Mouse (Mus musculus) CH12.LX (cell line): ENCODE results near the gene Fcrl1. TPM values are rescaled to one million over a fixed set of nuclear protein-coding genes. Genes with fewer than 3 reads are reported as not detected.

Experiments used
- DNase-seq: peaks from one replicate; pipeline ENCODE4 v3.0.0-alpha.2; 2013; ENCODE audit errors: extremely low read depth
- H3K27ac ChIP-seq: 2 replicates; pipeline ENCODE4 v1.5.1; 2012; ENCODE audit warnings: low read depth, mild to moderate bottlenecking, control low read depth, moderate library complexity; ENCODE audit not compliant: insufficient read depth
- H3K27me3 ChIP-seq: replicated peaks from 2 replicates; pipeline ENCODE3; 2012; ENCODE audit warnings: inconsistent platforms
- H3K36me3 ChIP-seq, 2 experiments: replicated peaks in 1 of 2; 2 replicates each; pipeline versions ENCODE3 to v1.6.1; 2012; ENCODE audit warnings: inconsistent platforms in 1 of 2, low read length in 1 of 2, mild to moderate bottlenecking in 1 of 2, mixed read lengths in 1 of 2, moderate library complexity in 1 of 2; ENCODE audit not compliant: control insufficient read depth in 1 of 2, insufficient read depth in 1 of 2
- H3K4me1 ChIP-seq, 2 experiments: 2 replicates each; pipeline ENCODE4 v1.6.1; 2012; ENCODE audit warnings: inconsistent platforms in 1 of 2, moderate library complexity in 1 of 2; ENCODE audit not compliant: insufficient read depth in 2 of 2, control insufficient read depth in 1 of 2
- H3K4me2 ChIP-seq: 2 replicates; pipeline ENCODE4 v1.6.1; 2012; ENCODE audit warnings: low read depth, mild to moderate bottlenecking, control low read depth; ENCODE audit not compliant: poor library complexity, insufficient read depth, severe bottlenecking
- H3K4me3 ChIP-seq, 3 experiments: fragments of 150-350 bp in 1 of 3; sonication (generic) in 1 of 3; replicated peaks in 1 of 3; 2 replicates each; pipeline versions ENCODE3 to v1.5.1; 2011 to 2012; ENCODE audit warnings: low read depth in 2 of 3, low read length in 2 of 3, mild to moderate bottlenecking in 2 of 3, moderate library complexity in 2 of 3, control low read depth in 1 of 3, improper control_type of control experiment in 1 of 3, inconsistent platforms in 1 of 3, mixed read lengths in 1 of 3; ENCODE audit not compliant: poor library complexity in 1 of 3
- H3K79me2 ChIP-seq: replicated peaks from 2 replicates; pipeline ENCODE4 v1.6.1; 2012; ENCODE audit warnings: mild to moderate bottlenecking, moderate library complexity; ENCODE audit not compliant: control insufficient read depth, poor library complexity, insufficient read depth, severe bottlenecking; ENCODE audit errors: extremely low read depth
- H3K9ac ChIP-seq: 2 replicates; pipeline ENCODE4 v1.6.1; 2012; ENCODE audit warnings: low read depth, mild to moderate bottlenecking, control low read depth, moderate library complexity; ENCODE audit not compliant: insufficient read depth
- H3K9me3 ChIP-seq: replicated peaks from 2 replicates; pipeline ENCODE3; 2012; ENCODE audit warnings: low read length, inconsistent platforms, mixed read lengths
- BHLHE40 ChIP-seq: IDR thresholded peaks from 2 replicates; pipeline ENCODE4 v1.6.1; 2011; ENCODE audit warnings: mild to moderate bottlenecking, low read depth, low read length, improper control_type of control experiment
- CHD1 ChIP-seq: IDR thresholded peaks from 2 replicates; pipeline ENCODE4 v1.6.1; 2012; ENCODE audit warnings: low read depth, low read length, improper control_type of control experiment, inconsistent platforms
- CHD2 ChIP-seq: IDR thresholded peaks from 2 replicates; pipeline ENCODE4 v1.6.1; 2011; ENCODE audit warnings: low read length, improper control_type of control experiment
- CTCF ChIP-seq, 2 experiments: IDR thresholded peaks in 1 of 2; conservative IDR thresholded peaks in 1 of 2; 2 replicates each; pipeline ENCODE4 v1.5.1; 2011 to 2012; ENCODE audit warnings: low read depth in 2 of 2, low read length in 2 of 2, improper control_type of control experiment in 1 of 2, inconsistent platforms in 1 of 2, mild to moderate bottlenecking in 1 of 2, moderate library complexity in 1 of 2
- E2F4 ChIP-seq: IDR thresholded peaks from 2 replicates; pipeline ENCODE4 v1.6.1; 2011; ENCODE audit warnings: low read depth, low read length, improper control_type of control experiment; ENCODE audit not compliant: insufficient replicate concordance
- ELF1 ChIP-seq: IDR thresholded peaks from 2 replicates; pipeline ENCODE4 v1.6.1; 2014; ENCODE audit warnings: low read depth, mild to moderate bottlenecking, inconsistent platforms, low read length, improper control_type of control experiment
- EP300 ChIP-seq: IDR thresholded peaks from 2 replicates; pipeline ENCODE4 v1.6.1; 2011; ENCODE audit warnings: low read length, improper control_type of control experiment
- ETS1 ChIP-seq: conservative IDR thresholded peaks from 2 replicates; pipeline ENCODE4 v1.6.1; 2012; ENCODE audit warnings: low read depth, mild to moderate bottlenecking, inconsistent platforms, low read length, improper control_type of control experiment, moderate library complexity
- GABPA ChIP-seq: IDR thresholded peaks from 2 replicates; pipeline ENCODE4 v1.6.1; 2012; ENCODE audit warnings: low read depth, low read length, improper control_type of control experiment, inconsistent platforms; ENCODE audit not compliant: insufficient replicate concordance
- HCFC1 ChIP-seq: IDR thresholded peaks from 2 replicates; pipeline ENCODE4 v1.6.1; 2012; ENCODE audit warnings: low read depth, mild to moderate bottlenecking, inconsistent platforms, low read length, improper control_type of control experiment
- IRF4 ChIP-seq: IDR thresholded peaks from 2 replicates; pipeline ENCODE4 v1.6.1; 2014; ENCODE audit warnings: low read depth, mild to moderate bottlenecking, inconsistent platforms, low read length, improper control_type of control experiment
- JUN ChIP-seq: IDR thresholded peaks from 2 replicates; pipeline ENCODE4 v1.6.1; 2011; ENCODE audit warnings: low read depth, mild to moderate bottlenecking, low read length, improper control_type of control experiment, moderate library complexity; ENCODE audit not compliant: insufficient read depth
- JUND ChIP-seq: conservative IDR thresholded peaks from 2 replicates; pipeline ENCODE4 v1.6.1; 2011; ENCODE audit warnings: low read depth, low read length, improper control_type of control experiment
- KAT2A ChIP-seq: IDR thresholded peaks from 2 replicates; pipeline ENCODE4 v1.6.1; 2012; ENCODE audit warnings: low read length, improper control_type of control experiment, inconsistent platforms; ENCODE audit not compliant: insufficient replicate concordance
- MAFK ChIP-seq: IDR thresholded peaks from 2 replicates; pipeline ENCODE4 v1.6.1; 2011; ENCODE audit warnings: low read length, improper control_type of control experiment; ENCODE audit not compliant: insufficient replicate concordance
- MAX ChIP-seq: IDR thresholded peaks from 2 replicates; pipeline ENCODE4 v1.6.1; 2011; ENCODE audit warnings: low read length, improper control_type of control experiment
- MAZ ChIP-seq: IDR thresholded peaks from 2 replicates; pipeline ENCODE4 v1.6.1; 2012; ENCODE audit warnings: low read depth, mild to moderate bottlenecking, inconsistent platforms, low read length, improper control_type of control experiment, moderate library complexity
- MEF2A ChIP-seq: IDR thresholded peaks from 2 replicates; pipeline ENCODE4 v1.6.1; 2014; ENCODE audit warnings: low read depth, mild to moderate bottlenecking, inconsistent platforms, low read length, improper control_type of control experiment, borderline replicate concordance
- MXI1 ChIP-seq: IDR thresholded peaks from 2 replicates; pipeline ENCODE4 v1.6.1; 2011; ENCODE audit warnings: mild to moderate bottlenecking, low read depth, low read length, improper control_type of control experiment
- MYC ChIP-seq: IDR thresholded peaks from 2 replicates; pipeline ENCODE4 v1.6.1; 2011; ENCODE audit warnings: low read depth, mild to moderate bottlenecking, improper control_type of control experiment, low read length
- NELFE ChIP-seq: IDR thresholded peaks from 2 replicates; pipeline ENCODE4 v1.6.1; 2011; ENCODE audit warnings: low read depth, low read length, improper control_type of control experiment
- NRF1 ChIP-seq: IDR thresholded peaks from 2 replicates; pipeline ENCODE4 v1.6.1; 2014; ENCODE audit warnings: low read depth, mild to moderate bottlenecking, inconsistent platforms, low read length, improper control_type of control experiment, moderate library complexity
- PAX5 ChIP-seq: IDR thresholded peaks from 2 replicates; pipeline ENCODE4 v1.6.1; 2012; ENCODE audit warnings: low read length, inconsistent platforms, mixed read lengths
- POLR2A ChIP-seq: IDR thresholded peaks from 2 replicates; pipeline ENCODE4 v1.6.1; 2011; ENCODE audit warnings: low read depth, mild to moderate bottlenecking, improper control_type of control experiment, low read length
- POLR2AphosphoS2 ChIP-seq: IDR thresholded peaks from 2 replicates; pipeline ENCODE4 v1.6.1; 2011; ENCODE audit warnings: low read depth, low read length, improper control_type of control experiment
- RAD21 ChIP-seq: IDR thresholded peaks from 2 replicates; pipeline ENCODE4 v1.6.1; 2011; ENCODE audit warnings: low read depth, mild to moderate bottlenecking, low read length, improper control_type of control experiment, moderate library complexity
- RCOR1 ChIP-seq: conservative IDR thresholded peaks from 2 replicates; pipeline ENCODE4 v1.6.1; 2012; ENCODE audit warnings: low read depth, mild to moderate bottlenecking, inconsistent platforms, low read length, improper control_type of control experiment
- SIN3A ChIP-seq: IDR thresholded peaks from 2 replicates; pipeline ENCODE4 v1.6.1; 2012; ENCODE audit warnings: low read length, improper control_type of control experiment, inconsistent platforms
- SMC3 ChIP-seq: IDR thresholded peaks from 2 replicates; pipeline ENCODE4 v1.6.1; 2011; ENCODE audit warnings: low read depth, low read length, improper control_type of control experiment
- TBP ChIP-seq: conservative IDR thresholded peaks from 2 replicates; pipeline ENCODE4 v1.6.1; 2011; ENCODE audit warnings: low read depth, low read length, improper control_type of control experiment
- UBTF ChIP-seq: IDR thresholded peaks from 2 replicates; pipeline ENCODE4 v1.6.1; 2012; ENCODE audit warnings: low read depth, mild to moderate bottlenecking, inconsistent platforms, low read length, improper control_type of control experiment, moderate library complexity
- USF1 ChIP-seq: IDR thresholded peaks from 2 replicates; pipeline ENCODE4 v1.6.1; 2014; ENCODE audit warnings: low read depth, mild to moderate bottlenecking, inconsistent platforms, low read length, improper control_type of control experiment
- USF2 ChIP-seq: conservative IDR thresholded peaks from 2 replicates; pipeline ENCODE4 v1.6.1; 2011; ENCODE audit warnings: low read depth, low read length, improper control_type of control experiment
- ZC3H11A ChIP-seq: IDR thresholded peaks from 2 replicates; pipeline ENCODE4 v1.6.1; 2012; ENCODE audit warnings: low read depth, mild to moderate bottlenecking, inconsistent platforms, low read length, improper control_type of control experiment
- ZKSCAN1 ChIP-seq: IDR thresholded peaks from 2 replicates; pipeline ENCODE4 v1.6.1; 2012; ENCODE audit warnings: low read depth, inconsistent platforms, low read length, improper control_type of control experiment, borderline replicate concordance
- ZMIZ1 ChIP-seq: IDR thresholded peaks from 2 replicates; pipeline ENCODE4 v1.6.1; 2012; ENCODE audit warnings: low read depth, mild to moderate bottlenecking, inconsistent platforms, low read length, improper control_type of control experiment
- ZNF384 ChIP-seq: IDR thresholded peaks from 2 replicates; pipeline ENCODE4 v1.6.1; 2012; ENCODE audit warnings: low read depth, low read length, improper control_type of control experiment, inconsistent platforms
- dilution Hi-C: fragments of 300-500 bp; cut with MboI; formaldehyde crosslinking; loops from 2 replicates; pipeline ENCODE4 v1.14.3; 2020; ENCODE audit warnings: low sequenced_read_pairs; ENCODE audit not compliant: extremely low pct_unique_long_range_greater_than_20kb, extremely low pct_ligation_motif_present
- in situ Hi-C: fragments of 300-500 bp; cut with MboI; formaldehyde crosslinking; loops from 3 replicates; pipeline ENCODE4 v1.14.3; 2019; ENCODE audit warnings: low sequenced_read_pairs, low pct_ligation_motif_present, low pct_unique_long_range_greater_than_20kb, mixed read lengths
- polyA plus RNA-seq: library from polyadenylated mRNA; unstranded; fragments of >175 nt; gene quantifications from 2 replicates; pipeline ENCODE4 v1.2.1, GENCODE M21; 2012; ENCODE audit warnings: low read depth; ENCODE audit not compliant: insufficient read length
- total RNA-seq, 2 experiments: library from RNA; depleted of rRNA; stranded (reverse); fragments of 300-350 nt in 1 of 2; fragments of >200 nt in 1 of 2; gene quantifications; 2 replicates each; pipeline ENCODE4 v1.2.3; 2012 to 2014

The Fcrl1 gene
- total RNA-seq (2012; rRNA removed) (17.6 and 20.6 TPM in 2 replicates), total RNA-seq (2014; rRNA removed) (45.2 and 47.1 TPM in 2 replicates), polyA plus RNA-seq (50.1 and 54.9 TPM in 2 replicates)

DNA sequence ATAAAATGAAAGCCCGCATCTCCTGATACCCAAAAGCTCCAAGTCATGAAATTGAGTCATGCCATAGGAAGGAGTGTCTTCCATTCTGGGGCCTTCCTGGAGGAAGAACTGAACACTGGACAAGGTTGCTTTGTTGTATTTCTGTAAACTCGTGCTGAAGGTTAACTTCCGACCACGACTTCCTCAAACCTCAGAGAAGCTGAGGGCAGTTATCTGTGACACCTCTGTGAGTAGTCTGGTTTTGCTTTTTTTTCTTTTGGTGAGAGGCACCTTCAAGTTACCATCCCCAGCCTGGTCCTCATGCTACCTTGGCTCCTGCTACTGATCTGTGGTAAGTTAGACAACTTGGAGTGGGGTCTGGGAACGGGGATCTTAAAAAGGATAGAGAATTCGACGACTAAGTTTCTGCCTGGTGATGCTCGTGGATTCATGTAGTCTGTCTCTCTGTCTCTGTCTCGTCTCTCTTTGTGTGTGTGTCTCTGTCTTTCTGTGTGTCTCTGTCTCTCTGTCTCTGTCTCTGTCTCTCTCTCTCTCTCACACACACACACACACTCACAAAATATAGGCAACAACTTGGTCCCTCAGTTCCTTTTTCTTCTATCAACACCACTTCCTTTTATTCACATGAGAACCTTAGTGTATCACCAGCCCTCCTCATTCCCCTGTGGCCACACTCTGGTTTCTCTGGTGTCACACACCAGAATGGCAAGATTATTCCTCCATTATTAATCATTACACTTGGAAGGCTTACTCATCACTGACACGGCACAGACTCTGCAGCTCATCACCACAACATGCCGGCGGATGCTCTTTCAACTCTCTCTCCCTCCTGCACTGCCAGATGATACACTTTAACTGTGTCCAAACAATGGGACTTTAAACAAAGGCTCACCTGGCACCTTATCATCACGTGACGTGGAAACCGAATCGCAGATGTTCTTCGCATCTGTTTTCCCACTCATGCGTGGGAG lies at the start of gene Fcrl1:
TSS of gene Fcrl1 (plus strand) at position 193 of the 971 bp plus-strand sequence.
- Histone ChIP-seq H3K9me3 (no peaks in the 10 kb centered on the region), H3K36me3 (peaks cover 0 to 3% of the 10 kb centered on the region in 2 experiments), H3K4me2 (peak within 1 kb of the TSS; percentile 80), H3K9ac (peak within 1 kb of the TSS; percentile 27), H3K4me3 (peak within 1 kb of the TSS; percentile 50 to 63 (median 60)), H3K27me3 (no peaks in the 10 kb centered on the region), H3K79me2 (no peaks in the 10 kb centered on the region), H3K27ac (peak within 1 kb of the TSS; percentile 30; the same call in 1 of the 2 replicates), H3K4me1 (peaks cover 6 to 18% of the 10 kb centered on the region in 2 experiments)
- DNase-seq = peak; percentile 67
- in situ Hi-C loops = no loop called here
- dilution Hi-C loops = no loop called here
- no peak for TF ChIP-seq PAX5
- no peak for TF ChIP-seq MAFK
- peak; percentile 81 for TF ChIP-seq ZNF384
- TF ChIP-seq NRF1 = no peak
- no peak for TF ChIP-seq SIN3A
- no peak for TF ChIP-seq GABPA
- TF ChIP-seq ELF1 = peak; percentile 44; the same call in 1 of the 2 replicates
- TF ChIP-seq POLR2A = 0 out of 2 replicates have a peak, but pooled peaks have one; percentile 19
- no peak for TF ChIP-seq MAZ
- TF ChIP-seq SMC3 = no peak
- TF ChIP-seq ZC3H11A = no peak
- peak; percentile 60 for TF ChIP-seq ETS1
- TF ChIP-seq MXI1 = no peak; the same call in 1 of the 2 replicates
- TF ChIP-seq USF2 = peak; percentile 68
- peak; percentile 64 for TF ChIP-seq MAX
- no peak for TF ChIP-seq CTCF (conservative IDR thresholded peaks at IDR 0.05 in 1 of 2, IDR thresholded peaks at IDR 0.05 in 1 of 2; ENCODE audit: low read depth in 2 of 2, low read length in 2 of 2)
- peak; percentile 71 for TF ChIP-seq USF1
- peak; percentile 29; the same call in 1 of the 2 replicates for TF ChIP-seq MEF2A
- no peak for TF ChIP-seq NELFE
- TF ChIP-seq JUND = no peak
- TF ChIP-seq TBP = 0 out of 2 replicates have a peak, but pooled peaks have one; percentile 57
- no peak for TF ChIP-seq CHD1
- no peak for TF ChIP-seq UBTF
- TF ChIP-seq MYC = no peak
- no peak for TF ChIP-seq KAT2A
- TF ChIP-seq RCOR1 = no peak
- TF ChIP-seq POLR2AphosphoS2 = no peak
- peak; percentile 54 for TF ChIP-seq EP300
- TF ChIP-seq IRF4 = no peak
- no peak for TF ChIP-seq ZKSCAN1
- no peak for TF ChIP-seq E2F4
- no peak for TF ChIP-seq JUN
- TF ChIP-seq HCFC1 = no peak
- no peak for TF ChIP-seq CHD2
- no peak for TF ChIP-seq RAD21
- no peak for TF ChIP-seq ZMIZ1
- peak; percentile 93 for TF ChIP-seq BHLHE40
